Mouse (Mus musculus) left cerebral cortex, postnatal 4 days (tissue): Measurements from ENCODE around the gene Daxx. TPM values are rescaled to one million over a fixed set of nuclear protein-coding genes. Genes with fewer than 3 reads are reported as not detected.
"Not testable (repeated sequence)": the region's sequence is repeated elsewhere in the genome, so short reads cannot be mapped to it uniquely, and the experiment has no call there.

ENCODE experiments used
- DNase-seq: peaks from one replicate; pipeline ENCODE4 v3.0.0-alpha.2; 2022
- intact Hi-C: fragments of 180-260 bp; cut with DNase I; formaldehyde crosslinking; loops from one replicate; pipeline ENCODE4 v1.15.1; 2025
- total RNA-seq, 2 experiments: library from RNA; stranded (reverse); gene quantifications; 2 replicates each; pipeline ENCODE4 v1.2.3; 2021

The Daxx gene
- total RNA-seq, 2 experiments from 2014 or later: 37.6 to 39.2 TPM

DNA sequence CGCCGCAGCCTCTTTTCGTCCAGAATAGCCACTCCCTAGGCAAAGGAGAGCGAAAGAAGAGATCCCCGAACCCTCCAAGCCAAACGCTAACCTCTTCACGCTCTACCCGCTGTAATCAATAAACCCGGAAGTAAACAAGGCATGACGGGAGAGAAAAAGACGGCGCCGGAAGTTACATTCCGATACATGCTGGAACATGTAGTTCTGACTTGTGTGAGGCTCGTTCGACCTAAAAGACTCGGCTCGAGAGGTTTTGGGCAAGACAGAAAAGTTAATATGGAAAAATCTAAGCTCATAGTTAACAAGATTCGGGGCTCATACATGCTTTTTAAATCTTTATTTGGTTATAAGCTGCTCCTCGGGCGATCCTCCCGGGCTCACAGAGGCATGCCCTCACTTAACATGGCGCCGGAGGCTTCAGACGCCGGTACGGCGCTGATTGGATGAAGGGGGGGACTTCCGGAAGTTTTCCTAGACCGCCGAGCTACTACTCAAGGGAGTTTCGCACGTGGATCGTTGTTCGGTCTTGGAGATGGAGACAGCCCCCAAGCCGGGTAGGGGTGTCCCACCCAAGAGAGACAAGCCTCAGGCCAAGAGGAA, 31.1 kb downstream of the Daxx start, which contains the start of the genes Pfdn6 and Wdr46:
Gene Pfdn6 (minus strand): TSS at position 138 of the 600 bp plus-strand sequence.
Gene Wdr46 (plus strand): TSS at position 455 of the 600 bp plus-strand sequence.
- DNase-seq: peak; percentile 83
- intact Hi-C loops: no loop called here

DNA sequence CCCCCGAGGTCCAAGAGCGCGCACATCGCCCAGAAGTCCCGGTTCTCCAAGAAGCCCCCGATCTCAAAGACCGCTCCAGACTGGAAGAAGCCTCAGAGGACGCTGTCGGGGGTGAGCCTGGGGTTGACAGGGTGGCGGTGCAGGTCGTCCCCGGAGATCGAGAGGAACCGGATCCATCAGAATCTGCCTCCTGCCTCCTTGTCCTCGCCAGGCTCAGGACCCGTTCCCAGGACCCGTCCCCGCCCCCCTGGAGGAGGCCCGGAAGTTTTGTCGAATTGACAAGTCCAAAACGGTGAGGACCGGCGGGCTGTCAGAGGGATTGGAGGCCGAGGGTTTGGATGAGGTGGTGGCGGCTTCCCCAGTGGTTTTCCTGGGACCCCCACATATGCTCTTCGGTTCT, 31.8 kb downstream of the Daxx start:
- DNase-seq: no peak
- intact Hi-C loops: no loop called here

DNA sequence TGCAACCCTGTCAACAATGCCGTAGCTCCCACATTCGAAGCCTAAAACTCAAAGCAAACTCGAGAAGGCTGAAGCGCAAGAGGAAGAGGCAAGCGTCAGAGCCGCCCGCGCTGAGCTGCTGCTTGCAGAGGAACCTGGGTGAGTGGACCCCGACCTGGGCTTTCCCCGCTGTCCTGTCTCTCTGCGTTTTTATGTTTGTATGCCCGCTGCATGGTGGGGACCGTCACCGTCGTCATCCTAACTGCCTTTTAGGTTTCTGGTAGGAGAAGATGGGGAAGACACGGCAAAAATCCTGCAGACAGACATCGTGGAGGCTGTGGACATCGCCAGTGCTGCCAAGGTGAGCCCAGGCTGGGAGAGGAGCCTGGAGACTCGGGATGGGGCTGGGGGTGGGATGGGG, 32.2 kb downstream of the Daxx start:
- intact Hi-C loops: no loop called here
- no peak for DNase-seq

DNA sequence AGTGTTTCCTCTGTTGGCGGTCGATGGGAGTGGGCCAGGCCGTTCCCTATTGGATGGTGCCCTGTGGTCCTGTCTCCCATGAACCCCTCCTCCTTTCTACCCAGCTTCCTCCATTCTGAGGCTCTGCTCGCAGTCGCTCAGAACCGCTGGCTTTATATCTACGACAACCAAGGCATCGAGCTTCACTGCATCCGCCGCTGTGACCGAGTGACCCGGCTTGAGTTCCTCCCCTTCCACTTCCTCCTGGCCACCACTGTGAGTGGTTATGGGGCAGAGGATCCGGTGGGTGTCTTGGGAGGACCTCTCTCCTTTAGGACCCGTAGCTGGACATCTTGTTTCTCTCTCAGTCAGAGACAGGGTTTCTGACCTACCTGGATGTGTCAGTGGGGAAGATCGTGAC, 34.2 kb downstream of the Daxx start:
- intact Hi-C loops: no loop called here
- DNase-seq: no peak

DNA sequence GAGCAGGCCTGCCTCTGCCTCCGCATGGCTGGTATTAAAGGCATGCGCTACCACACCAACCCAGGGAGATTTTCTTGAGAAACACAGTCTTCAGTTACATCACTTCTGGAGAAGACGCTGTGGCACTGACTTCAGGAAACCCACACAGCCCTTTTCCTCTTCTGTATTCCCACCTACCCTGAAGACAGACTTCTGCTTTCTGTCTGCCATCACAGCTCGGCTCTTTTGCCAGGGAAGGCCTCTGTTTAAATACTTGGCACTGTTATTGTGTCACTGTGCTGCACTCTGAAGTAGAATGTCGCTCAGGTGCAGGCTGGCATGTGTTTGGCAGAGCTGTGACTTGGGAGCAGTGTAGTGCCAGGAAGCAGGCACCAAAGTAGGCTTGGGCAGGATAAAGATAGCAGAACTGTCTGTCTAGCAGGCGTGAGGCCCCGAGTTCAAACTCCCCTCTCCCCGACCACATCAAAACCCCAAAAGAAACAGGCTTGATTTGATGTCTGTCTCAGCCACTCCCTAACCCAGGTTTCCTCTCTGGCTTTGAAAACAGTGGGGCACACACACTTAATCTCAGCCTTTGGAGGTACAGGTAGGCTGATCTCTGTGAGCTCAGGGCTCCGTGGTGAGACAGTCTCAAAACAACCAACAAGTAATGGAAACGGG, 38.3 kb downstream of the Daxx start:
- DNase-seq: no peak
- intact Hi-C loops: no loop called here

DNA sequence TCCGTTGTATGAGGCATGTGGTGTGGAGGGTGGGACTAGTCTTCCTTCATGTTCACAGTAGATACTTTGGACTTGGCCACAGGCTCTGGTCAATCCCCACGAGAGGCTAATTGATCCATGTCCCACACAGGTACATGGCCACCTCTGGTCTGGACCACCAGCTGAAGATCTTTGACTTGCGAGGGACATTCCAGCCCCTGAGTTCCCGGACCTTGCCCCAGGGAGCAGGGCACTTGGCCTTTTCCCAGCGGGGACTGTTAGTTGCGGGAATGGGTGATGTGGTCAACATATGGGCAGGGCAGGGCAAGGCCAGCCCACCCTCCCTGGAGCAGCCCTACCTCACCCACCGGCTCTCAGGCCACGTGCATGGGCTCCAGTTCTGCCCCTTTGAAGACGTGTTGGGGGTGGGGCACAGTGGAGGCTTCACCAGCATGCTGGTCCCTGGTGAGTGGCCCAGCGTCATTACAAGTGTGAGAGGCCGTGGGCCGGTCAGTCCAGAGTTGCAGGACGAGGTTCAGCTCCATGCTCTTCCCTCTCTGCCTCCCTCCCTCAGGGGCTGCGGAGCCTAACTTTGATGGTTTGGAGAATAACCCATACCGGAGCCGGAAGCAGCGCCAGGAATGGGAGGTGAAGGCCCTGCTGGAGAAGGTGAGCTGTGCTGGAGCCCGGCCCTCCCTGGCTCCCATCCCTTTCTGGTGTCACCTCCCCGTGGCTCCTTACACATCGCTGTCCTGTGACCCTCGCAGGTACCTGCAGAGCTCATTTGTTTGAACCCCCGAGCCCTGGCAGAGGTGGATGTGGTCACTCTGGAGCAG, 39.1 kb downstream of the Daxx start:
- DNase-seq: no peak
- intact Hi-C loops: no loop called here

DNA sequence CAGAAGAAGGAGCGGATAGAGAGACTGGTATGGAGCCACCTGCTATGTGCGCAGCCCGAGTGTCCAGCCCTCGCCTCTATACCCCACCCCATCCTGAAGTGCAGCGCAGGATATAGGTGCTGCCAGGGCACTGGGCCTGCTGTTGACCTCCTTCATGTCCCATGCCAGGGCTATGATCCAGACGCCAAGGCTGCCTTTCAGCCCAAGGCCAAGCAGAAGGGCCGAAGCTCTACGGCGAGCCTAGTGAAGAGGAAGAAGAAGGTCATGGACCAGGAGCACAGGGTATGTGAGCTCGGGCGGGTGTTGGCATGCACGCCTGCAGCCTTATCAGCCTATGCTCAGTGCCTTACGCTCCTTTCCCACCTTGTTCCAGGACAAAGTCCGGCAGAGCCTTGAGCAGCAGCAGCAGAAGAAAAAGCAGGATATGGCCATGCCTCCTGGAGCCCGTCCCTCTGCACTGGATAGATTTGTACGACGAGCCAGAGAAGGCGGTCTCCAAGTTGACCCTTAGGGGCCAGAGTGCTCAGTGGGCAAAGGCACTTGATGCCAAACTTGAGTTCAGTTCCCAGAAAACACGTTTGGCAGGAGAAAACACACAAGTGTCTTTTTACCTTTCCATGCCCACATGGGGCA, 39.8 kb downstream of the Daxx start:
- intact Hi-C loops: no loop called here
- DNase-seq: no peak

DNA sequence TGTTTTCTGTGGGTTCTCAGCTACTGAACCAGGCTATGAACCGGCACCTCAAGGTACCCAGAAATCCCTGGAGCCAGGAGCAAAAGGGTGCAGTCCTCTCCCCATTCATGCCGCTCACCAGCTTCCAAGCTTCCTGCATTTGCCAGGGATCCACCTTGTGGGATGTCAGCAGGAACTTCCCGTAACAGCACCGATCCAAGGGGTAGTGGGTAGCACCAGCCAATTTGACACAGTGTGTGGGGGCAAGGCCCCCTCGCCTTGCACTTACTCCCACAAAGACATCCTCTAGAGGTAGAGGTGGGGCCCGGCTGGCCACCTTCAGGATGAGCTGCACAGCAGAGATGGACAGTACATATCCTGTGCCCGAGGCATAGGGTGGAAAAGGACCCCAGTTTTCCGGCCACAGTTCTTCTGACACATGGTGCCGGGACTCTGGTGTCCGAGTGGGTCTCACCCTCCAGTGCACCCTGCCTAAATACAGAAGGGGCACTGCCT, 41.0 kb downstream of the Daxx start:
- DNase-seq: peak; percentile 3
- intact Hi-C loops: no loop called here

DNA sequence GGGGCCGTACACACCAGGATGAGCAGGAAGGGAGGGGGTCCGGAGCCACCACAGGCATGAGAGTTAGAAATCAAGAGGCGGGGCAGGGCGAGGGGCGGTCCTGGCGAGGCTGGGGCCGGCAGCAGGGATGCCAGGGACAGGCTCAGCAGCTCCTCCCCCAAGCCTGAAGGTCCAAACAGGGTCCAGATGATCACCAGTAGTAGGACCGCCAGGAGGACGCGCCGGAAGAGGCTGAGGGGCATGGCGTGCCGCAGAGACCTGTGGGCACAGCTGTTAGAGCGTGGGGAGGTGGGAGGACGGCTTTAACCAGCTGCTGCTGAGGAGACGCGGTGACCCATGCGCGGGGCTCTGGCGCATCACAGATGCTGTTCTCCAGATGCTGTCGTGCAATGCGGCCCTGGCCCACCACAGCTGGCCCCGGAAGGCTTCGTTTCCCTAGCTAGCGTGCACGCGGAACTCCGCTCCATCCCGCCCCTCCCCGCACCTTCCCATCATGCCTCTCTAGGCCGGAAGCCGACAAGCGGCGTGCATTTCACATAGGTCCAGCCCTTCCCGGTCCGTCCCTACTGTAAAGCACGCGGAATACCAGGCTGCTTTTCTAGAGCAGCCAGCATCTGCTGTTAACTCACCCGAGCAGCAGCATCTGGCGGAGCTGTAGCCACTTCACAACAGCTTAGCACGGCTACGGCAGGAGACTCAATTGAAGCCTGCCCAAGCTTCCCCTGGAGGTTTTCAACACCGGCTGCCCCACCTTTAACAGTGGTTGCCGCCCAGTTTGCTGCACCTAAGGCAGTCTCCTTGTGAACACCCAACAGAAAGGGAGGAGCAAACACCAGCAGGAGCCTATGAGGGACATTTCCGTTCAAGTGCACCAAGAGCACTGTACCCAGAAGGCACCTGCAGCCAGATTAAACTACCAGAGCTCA, 42.1 kb downstream of the Daxx start, which contains the start of gene B3galt4:
Gene B3galt4 (minus strand): TSS at position 468 of the 926 bp plus-strand sequence.
- DNase-seq: peak; percentile 91
- intact Hi-C loops: no loop called here

DNA sequence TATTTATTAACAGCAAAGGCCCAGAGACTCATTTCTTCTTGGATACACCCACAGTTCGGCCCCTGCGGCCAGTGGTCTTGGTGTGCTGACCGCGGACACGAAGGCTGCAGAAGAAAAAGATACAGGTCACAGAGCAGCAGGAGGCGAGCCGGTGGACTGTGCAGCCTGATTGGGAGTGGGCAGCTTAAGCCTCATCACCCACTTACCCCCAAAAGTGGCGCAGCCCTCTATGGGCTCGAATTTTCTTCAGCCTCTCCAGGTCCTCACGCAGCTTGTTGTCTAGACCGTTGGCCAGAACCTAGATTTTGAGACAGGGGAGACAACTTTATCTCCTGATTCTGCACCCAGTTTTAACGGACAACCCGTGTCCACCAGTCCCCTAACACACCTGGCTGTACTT, 42.8 kb downstream of the Daxx start:
- peak; percentile 1 for DNase-seq
- intact Hi-C loops: not testable (repeated sequence)

DNA sequence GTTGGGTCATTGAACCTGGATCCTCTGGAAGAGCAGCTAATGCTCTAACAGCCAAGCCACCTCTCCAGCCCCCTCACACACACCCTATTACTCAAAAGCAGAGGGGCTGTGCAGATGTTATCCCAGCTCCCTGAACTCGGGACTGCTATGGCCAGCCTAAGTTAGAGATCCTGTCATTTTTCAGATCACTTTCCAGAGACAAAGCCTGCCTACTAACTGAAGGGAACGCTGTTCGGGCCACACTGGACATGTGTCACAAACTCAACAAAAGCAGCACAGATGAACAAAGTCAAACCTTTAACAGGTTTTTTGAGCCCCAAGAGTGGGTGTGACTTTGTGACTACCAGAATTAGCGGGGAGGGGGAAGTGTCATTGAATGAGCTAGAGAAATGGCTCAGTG, 43.7 kb downstream of the Daxx start:
- DNase-seq: no peak
- intact Hi-C loops: no loop called here

DNA sequence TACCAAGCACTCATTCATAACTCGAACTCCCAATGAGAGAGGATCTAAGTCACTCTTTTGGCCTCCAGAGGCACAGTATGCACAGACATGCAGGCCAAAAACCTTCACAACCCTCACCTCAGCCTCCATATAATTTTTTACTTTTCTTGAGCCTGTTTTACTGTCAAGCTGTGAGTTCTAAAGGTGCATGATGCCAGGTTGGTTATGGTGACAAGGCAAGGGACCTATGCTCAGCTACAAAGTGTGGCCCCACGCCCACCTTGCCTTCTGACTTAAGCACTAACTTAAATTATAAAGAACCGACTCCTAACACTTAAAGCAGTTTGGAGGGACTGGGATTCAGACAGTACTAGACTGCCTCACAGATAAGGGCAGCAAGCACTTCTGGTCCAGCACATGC, 44.1 kb downstream of the Daxx start:
- DNase-seq: peak; percentile 0
- intact Hi-C loops: no loop called here

DNA sequence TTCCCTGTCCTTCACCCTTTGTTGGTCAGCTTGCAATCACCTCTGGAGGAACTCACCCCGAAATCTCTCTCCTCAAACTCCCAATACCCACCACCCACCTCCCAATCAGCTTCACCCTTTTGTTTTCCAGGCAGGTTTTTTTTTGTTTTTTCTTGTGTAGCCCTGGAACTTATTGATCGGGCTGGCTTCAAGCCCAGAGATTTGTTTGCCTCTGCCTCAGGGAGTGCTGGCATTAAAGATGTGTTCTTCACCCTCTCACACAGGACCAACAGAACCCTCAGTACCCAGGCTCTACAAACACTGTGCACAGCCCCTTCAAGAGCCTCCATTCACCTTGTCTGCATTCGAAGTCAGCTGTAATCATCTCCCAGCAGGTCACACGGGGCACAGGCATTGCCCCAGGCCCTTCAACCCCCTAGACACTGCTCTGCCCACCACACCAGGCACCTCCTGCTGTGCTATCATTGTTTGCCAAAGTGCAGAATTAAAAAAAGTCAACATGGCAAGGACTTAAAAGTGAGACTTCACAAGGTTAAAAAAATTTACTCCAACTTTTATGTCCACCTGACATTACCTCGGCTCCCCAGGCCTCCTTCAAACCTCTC, 44.8 kb downstream of the Daxx start:
- intact Hi-C loops: no loop called here
- DNase-seq: peak; percentile 5

DNA sequence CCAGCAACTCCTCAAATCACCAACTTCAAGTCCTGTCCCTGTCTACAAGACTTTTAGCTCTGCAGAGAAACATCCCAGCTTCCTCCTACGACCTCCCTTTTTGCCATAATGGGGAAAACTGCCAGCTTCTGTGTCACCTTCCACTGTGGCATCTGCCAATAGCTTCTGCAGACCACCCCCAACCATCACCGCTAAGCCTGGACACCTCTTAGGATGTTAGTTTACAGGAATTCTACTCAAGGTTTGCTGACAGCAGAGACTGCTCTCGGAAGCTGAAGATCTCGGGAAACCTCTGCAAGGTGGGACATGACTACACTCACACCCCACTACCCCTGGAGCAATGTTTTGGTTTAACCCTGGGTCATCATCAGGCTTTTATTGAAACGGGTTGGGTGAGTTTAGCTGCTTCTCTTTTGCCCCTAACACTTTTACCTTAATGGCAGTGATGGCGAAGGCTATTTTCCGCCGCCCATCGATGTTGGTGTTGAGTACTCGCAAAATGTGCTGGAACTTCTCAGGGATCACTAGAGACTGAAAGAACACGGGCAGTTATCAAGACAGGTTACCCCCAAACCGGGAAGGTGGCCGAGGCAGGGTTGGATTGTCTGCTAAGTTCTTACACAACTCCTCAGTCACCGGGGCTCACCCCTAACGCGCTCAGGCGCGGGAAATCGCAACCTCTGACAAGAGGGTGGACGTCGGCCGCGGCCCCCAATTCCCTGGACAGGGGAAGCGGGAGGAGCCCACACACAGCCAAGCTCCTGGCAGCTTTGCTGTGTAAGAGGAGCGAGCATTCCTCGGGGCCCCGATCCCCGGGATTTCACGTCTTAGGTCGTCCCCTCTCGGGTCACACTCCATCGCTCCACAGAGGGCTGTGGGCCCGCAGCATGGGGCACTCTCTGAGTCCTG, 45.7 kb downstream of the Daxx start:
- DNase-seq: peak; percentile 0
- intact Hi-C loops: loop anchor here (5.0 kb wide), 1 partner anchor 67 kb away; the partner anchor contains the start of gene Ring1

DNA sequence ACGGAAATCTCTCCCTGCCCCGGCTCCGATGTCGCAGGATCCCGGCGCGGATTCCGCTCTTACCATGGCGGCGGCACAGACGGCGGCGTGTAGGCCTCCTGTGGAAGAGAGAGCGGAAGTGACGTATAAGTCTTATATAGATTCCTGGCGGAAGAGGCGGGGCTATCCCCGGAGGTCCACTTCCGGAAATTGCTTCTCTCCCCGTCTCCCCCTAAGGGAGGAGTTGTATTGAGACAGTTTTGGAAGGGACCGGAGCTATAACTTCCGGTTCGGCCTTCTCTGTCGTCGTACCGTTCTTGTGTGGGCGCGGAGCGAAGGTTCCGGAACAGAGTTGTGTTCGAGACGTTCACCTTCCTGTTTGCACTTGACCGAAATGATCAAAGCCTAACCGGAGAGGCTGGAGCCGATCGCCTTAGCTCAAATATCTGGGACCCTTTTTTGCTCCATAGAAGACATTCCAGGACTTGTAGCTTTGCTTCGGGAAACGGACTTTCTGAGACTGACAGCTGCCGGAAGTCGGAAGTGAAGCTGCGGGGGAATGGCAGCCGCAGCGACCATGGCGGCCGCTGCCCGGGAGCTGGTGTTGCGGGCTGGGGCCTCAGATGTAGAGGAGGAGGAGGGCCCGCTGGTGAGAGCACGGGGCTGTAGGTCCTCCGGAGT, 46.5 kb downstream of the Daxx start, which contains the start of the genes Vps52 and Rps18:
Gene Vps52 (plus strand): TSS at position 258 of the 660 bp plus-strand sequence.
Gene Rps18 (minus strand): TSS at position 447 of the 660 bp plus-strand sequence.
- intact Hi-C loops: loop anchor here (5.0 kb wide), 1 partner anchor 67 kb away; the partner anchor contains the start of gene Ring1
- DNase-seq: peak; percentile 94

DNA sequence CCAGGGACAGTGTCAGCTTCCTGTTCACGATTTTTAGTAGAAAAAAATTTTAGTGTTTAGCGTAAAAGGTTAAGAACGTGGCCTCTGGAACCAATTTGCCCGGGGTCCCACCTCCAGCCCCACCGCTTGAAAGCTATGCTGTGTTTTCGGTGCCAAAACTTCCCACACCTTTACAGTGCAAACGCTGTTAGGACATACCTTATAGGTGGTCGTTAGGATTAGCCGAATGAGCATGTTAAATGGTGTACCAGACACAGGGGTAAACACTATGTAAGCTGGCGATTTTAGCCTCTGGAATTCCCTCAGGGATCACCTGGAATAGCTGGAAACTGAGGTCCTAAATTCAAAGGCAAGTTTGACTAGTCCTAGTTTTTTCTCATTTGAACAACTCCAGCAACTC, 47.1 kb downstream of the Daxx start:
- no peak for DNase-seq
- intact Hi-C loops: loop anchor here (5.0 kb wide), 1 partner anchor 66 kb away; the partner anchor contains the start of gene Ring1

DNA sequence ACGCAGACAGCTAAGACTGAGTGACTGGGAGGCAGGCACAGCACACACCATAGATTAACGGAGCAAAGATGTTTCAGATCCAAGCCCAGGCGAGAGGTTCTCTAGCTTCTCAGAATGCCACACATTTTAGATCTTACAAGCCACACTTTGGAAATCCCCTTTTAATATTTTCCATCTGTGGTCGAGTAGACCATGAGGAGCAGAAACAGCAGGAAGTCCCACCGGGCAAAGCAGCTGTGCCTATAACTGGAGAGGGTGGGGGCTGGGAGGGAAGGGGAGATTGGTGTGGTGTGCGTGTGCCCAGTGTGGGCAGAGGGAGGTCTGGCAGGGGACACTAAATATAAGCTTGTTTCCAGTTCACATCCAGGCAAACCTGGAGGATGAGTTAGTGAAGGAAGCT, 48.3 kb downstream of the Daxx start:
- intact Hi-C loops: loop anchor here (5.0 kb wide), 1 partner anchor 65 kb away; the partner anchor contains the start of gene Ring1
- DNase-seq: no peak
